Mouse (Mus musculus) intestine, postnatal 0 days (tissue): ENCODE measurements around the gene Srms. TPM values are rescaled to one million over a fixed set of nuclear protein-coding genes. Genes with fewer than 3 reads are reported as not detected.

Source experiments
- ATAC-seq: fragments of 200-750 bp; cut with Nextera tagmentation; 2 replicates; pipeline ENCODE4 v1.8.0; 2017; ENCODE audit warnings: mild to moderate bottlenecking, moderate TSS enrichment, moderate library complexity
- H3K27ac ChIP-seq: fragments of 300-500 bp; sonication (generic); 2 replicates; pipeline ENCODE4 v1.5.1; 2014; ENCODE audit warnings: mild to moderate bottlenecking, low read depth, low read length, moderate library complexity
- H3K27me3 ChIP-seq: fragments of 300-500 bp; sonication (generic); replicated peaks from 2 replicates; pipeline ENCODE4 v1.6.1; 2014; ENCODE audit warnings: low read length, mixed read lengths; ENCODE audit not compliant: control insufficient read depth, insufficient read depth
- H3K36me3 ChIP-seq: fragments of 300-500 bp; sonication (generic); 2 replicates; pipeline ENCODE4 v1.6.1; 2014; ENCODE audit warnings: mild to moderate bottlenecking, moderate library complexity; ENCODE audit not compliant: control insufficient read depth, insufficient read depth
- H3K4me1 ChIP-seq: fragments of 300-500 bp; sonication (generic); replicated peaks from 2 replicates; pipeline ENCODE4 v1.6.1; 2014; ENCODE audit warnings: antibody characterized with exemption, low read length, mixed read lengths; ENCODE audit not compliant: control insufficient read depth, insufficient read depth
- H3K4me2 ChIP-seq: fragments of 300-500 bp; sonication (generic); replicated peaks from 2 replicates; pipeline ENCODE4 v1.6.1; 2014; ENCODE audit warnings: low read depth, mild to moderate bottlenecking, moderate library complexity
- H3K4me3 ChIP-seq: fragments of 300-500 bp; sonication (generic); 2 replicates; pipeline ENCODE4 v1.5.1; 2014; ENCODE audit warnings: low read depth, low read length
- H3K9ac ChIP-seq: fragments of 300-500 bp; sonication (generic); 2 replicates; pipeline ENCODE4 v1.6.1; 2014; ENCODE audit warnings: mild to moderate bottlenecking, low read depth, low read length
- H3K9me3 ChIP-seq: fragments of 300-500 bp; sonication (generic); 2 replicates; pipeline ENCODE4 v1.6.1; 2016; ENCODE audit warnings: mixed run types; ENCODE audit not compliant: control insufficient read depth
- CTCF ChIP-seq: sonication (generic); IDR thresholded peaks from 2 replicates; pipeline ENCODE4 v1.5.1; 2016; ENCODE audit warnings: low read depth, mild to moderate bottlenecking, control low read depth, antibody characterized with exemption, moderate library complexity
- WGBS: fragments of 180-500 bp; shearing (Covaris S2); extraction: QIAGEN DNeasy Blood & Tissue Kit; methylation state at CpG from one replicate; pipeline ENCODE4 v1.1.7; 2014; 5-methylcytosine and 5-hydroxymethylcytosine counted together
- polyA plus RNA-seq: library from polyadenylated mRNA; unstranded; fragments of >200 nt; fragmentation: Nextera tagmentation; extraction: Ambion mirVana; gene quantifications from 2 replicates; pipeline ENCODE4 v1.2.1, GENCODE M21; 2015

Gene Srms
- polyA plus RNA-seq, 1 experiment from 2014 or later: 0.17 TPM

DNA sequence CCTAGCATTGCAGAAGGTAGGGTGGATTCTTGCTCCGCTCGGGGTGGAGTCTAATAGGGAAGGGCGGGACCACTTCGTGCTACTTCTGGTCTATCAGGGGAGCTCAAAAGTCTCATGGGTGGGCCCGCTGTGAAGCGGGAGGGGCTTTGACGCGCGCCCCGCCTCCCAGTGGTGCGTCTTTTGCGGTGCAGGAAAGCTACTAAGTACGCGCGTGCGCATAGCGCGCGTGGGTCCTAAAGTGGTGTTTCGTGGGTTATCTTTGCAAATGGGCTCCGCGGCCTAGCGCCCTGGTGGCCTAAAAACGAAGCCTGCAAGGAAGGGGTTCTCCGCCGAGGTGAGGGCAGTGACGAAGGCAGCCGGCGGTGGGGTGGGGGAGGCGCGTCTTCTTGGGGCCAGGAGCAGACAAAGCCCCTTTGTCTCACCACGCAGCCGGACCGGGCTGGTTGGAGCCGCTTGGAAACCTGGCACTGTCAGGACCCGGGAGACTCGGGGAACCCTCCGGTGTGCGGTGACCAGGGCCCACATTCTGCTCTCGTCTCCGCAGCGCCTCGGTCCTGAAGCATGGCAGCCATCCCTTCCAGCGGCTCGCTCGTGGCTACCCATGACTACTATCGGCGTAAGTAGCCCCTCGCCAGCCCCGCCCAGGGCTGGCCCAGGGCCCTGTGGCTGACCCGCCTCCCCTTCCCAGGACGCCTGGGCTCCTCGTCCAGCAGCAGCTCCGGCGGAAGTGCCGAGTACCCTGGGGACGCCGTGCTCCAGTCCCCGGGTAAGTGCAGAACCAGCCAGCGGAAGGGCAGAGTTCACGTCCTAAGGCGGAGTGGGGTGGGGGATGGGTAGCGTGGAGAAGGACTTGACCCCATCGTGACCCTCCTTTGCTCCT lies 25.6 kb downstream of the Srms start, which contains the start of gene Ppdpf:
Ppdpf (plus strand) TSS at position 127 of the 880 bp plus-strand sequence.
- ATAC-seq: peak; percentile 92
- Histone ChIP-seq H3K4me3 (peak within 1 kb of the TSS; percentile 68), H3K9ac (peak within 1 kb of the TSS; percentile 82), H3K36me3 (no peaks in the 10 kb centered on the region; the same call in 1 of the 2 replicates), H3K27me3 (no peaks in the 10 kb centered on the region), H3K27ac (peak within 1 kb of the TSS; percentile 95), H3K4me2 (peak within 1 kb of the TSS; percentile 71), H3K9me3 (no peaks in the 10 kb centered on the region), H3K4me1 (no peaks in the 10 kb centered on the region)
- TF ChIP-seq CTCF: 0 out of 2 replicates have a peak, but pooled peaks have one; percentile 37
- under 1% methylated on average over 63 of the region's 64 CpGs for WGBS

DNA sequence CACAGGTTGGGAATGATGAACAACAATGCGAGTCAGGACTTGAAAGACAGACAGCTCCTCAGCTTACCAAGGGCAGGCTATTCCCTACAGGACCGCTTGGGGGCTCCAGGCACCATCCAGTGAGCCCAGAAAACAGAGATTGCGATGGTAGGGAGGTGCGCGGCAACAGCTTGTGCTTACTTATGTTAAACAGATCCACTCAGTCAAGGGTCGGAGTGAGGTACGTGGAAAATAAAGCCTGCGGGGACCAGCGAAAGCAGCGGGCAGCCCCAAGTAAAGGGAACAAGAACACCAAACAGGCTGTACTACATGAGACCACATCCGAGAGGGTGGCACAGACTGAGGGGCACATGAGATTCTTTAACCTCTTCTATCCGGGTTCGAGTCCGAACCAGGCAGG lies 26.4 kb downstream of the Srms start:
- H3K27ac ChIP-seq: peak overlapping the region; percentile 95
- peak; percentile 79 for ATAC-seq
- H3K4me3 ChIP-seq: peak overlapping the region; percentile 68
- TF ChIP-seq CTCF: peak; percentile 99
- no peaks in the 10 kb centered on the region for H3K27me3 ChIP-seq
- H3K36me3 ChIP-seq: no peaks in the 10 kb centered on the region; the same call in 1 of the 2 replicates
- H3K4me2 ChIP-seq: peak overlapping the region; percentile 71
- H3K4me1 ChIP-seq: no peaks in the 10 kb centered on the region
- WGBS: under 1% methylated on average over 14 of the region's 14 CpGs
- H3K9me3 ChIP-seq: no peaks in the 10 kb centered on the region
- peak overlapping the region; percentile 82; the same call in 1 of the 2 replicates for H3K9ac ChIP-seq

DNA sequence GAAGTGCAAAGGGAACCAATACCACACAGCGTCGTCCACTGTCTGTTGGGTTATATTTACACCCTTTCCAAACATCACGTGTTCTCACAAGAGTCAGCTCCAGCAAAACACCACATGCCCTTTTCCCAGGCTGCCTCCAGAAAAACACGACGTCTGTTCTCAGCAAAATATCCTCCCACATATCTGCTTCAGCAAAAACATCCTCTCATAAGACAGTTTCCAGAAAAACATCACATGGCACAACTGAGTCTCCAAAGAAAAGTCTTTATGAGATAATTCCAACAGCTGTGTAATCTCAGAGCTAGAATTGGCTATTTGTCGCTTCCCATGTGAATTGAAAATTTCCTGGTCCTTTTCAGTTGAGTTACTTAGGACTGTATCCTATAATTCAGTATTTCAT lies 32.1 kb downstream of the Srms start:
- no peak for ATAC-seq
- H3K4me1 ChIP-seq: no peaks in the 10 kb centered on the region
- no peak for TF ChIP-seq CTCF
- H3K36me3 ChIP-seq: no peaks in the 10 kb centered on the region
- WGBS: 71% methylated on average over 6 of the region's 6 CpGs
- no peak overlapping the region for H3K4me3 ChIP-seq
- no peak overlapping the region for H3K4me2 ChIP-seq
- no peaks in the 10 kb centered on the region for H3K9me3 ChIP-seq
- H3K27me3 ChIP-seq: no peaks in the 10 kb centered on the region
- no peak overlapping the region for H3K9ac ChIP-seq
- H3K27ac ChIP-seq: no peak overlapping the region

DNA sequence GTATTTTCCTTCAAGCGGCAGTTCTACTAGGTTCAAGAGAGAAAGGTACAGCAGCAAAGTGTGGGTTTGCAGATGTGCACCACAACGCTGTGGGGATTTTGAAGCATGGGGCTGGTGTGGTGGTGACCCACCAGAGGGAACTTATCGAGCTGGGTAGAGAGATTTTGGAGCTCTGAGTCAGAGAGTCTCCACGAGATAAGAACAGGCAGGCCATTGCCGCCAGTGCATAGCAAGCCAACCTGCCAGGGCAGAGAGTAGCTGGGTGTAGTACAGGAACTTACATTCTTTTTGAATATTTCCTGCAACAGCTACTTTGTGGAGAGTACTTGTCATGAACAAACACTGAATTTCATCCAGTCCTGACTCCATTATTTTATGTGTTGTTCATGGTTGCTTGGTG lies 34.5 kb downstream of the Srms start:
- no peak for TF ChIP-seq CTCF
- ATAC-seq: no peak
- Histone ChIP-seq H3K27me3 (no peaks in the 10 kb centered on the region), H3K36me3 (no peaks in the 10 kb centered on the region), H3K9ac (no peak overlapping the region), H3K27ac (no peak overlapping the region), H3K4me1 (no peaks in the 10 kb centered on the region), H3K4me2 (no peak overlapping the region), H3K4me3 (no peak overlapping the region), H3K9me3 (no peaks in the 10 kb centered on the region)
- WGBS: 74% methylated on average over 5 of the region's 5 CpGs

DNA sequence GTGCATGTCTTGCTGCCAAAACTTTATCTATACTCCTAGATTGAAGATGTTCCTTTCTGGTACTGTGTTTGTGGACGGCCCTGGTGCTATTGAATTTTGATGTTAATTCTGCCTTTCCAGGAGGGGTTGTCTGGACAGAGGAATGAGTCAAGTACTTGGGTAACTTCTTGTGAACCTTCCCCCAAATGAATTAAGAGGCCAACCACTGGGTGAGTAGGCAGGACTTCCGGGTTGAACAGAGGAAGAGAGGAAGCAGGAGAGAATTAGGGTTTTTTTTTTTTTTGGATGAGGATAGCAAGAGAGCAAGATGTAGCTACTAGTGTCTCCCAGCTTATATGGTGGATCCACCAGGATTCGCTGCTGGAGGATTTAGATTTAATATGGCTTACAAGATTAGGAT lies 35.0 kb downstream of the Srms start:
- WGBS: 80% methylated on average over 3 of the region's 3 CpGs
- ATAC-seq: no peak
- Histone ChIP-seq H3K4me3 (no peak overlapping the region), H3K27ac (no peak overlapping the region), H3K9ac (no peak overlapping the region), H3K4me1 (no peaks in the 10 kb centered on the region), H3K36me3 (no peaks in the 10 kb centered on the region), H3K4me2 (no peak overlapping the region), H3K9me3 (no peaks in the 10 kb centered on the region), H3K27me3 (no peaks in the 10 kb centered on the region)
- no peak for TF ChIP-seq CTCF

DNA sequence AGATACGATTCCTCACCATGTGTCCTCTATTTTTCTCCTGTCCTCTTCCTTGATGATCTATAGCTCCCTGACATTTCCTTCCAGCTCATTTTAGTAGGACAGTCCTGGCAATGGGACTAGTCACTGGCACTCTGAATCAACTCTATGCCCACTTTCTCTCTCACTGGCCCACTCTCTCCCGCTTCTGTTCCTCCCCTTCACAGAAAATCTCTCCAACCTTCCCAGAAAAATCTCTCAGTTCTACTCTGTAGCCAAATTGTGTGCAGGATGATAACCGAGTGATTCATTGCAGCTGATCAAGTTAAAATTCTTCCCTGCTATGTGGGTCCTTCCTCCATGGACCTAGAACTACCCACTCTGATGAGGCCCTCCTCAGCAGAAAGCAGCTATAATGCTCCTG lies 38.3 kb downstream of the Srms start:
- no peak for ATAC-seq
- Histone ChIP-seq H3K4me1 (no peaks in the 10 kb centered on the region), H3K27ac (no peak overlapping the region), H3K9me3 (no peaks in the 10 kb centered on the region), H3K36me3 (no peaks in the 10 kb centered on the region), H3K4me3 (no peak overlapping the region), H3K4me2 (no peak overlapping the region), H3K9ac (no peak overlapping the region), H3K27me3 (no peaks in the 10 kb centered on the region)
- 86% methylated on average over 3 of the region's 3 CpGs for WGBS
- no peak for TF ChIP-seq CTCF
